Mouse (Mus musculus) mature B cell (primary cell): ENCODE results near the gene Ergic3.

Source experiments
- in situ Hi-C: fragments of 300-500 bp; cut with MboI; formaldehyde crosslinking; loops from 2 replicates; pipeline ENCODE4 v1.14.3; 2019

Gene Ergic3

DNA sequence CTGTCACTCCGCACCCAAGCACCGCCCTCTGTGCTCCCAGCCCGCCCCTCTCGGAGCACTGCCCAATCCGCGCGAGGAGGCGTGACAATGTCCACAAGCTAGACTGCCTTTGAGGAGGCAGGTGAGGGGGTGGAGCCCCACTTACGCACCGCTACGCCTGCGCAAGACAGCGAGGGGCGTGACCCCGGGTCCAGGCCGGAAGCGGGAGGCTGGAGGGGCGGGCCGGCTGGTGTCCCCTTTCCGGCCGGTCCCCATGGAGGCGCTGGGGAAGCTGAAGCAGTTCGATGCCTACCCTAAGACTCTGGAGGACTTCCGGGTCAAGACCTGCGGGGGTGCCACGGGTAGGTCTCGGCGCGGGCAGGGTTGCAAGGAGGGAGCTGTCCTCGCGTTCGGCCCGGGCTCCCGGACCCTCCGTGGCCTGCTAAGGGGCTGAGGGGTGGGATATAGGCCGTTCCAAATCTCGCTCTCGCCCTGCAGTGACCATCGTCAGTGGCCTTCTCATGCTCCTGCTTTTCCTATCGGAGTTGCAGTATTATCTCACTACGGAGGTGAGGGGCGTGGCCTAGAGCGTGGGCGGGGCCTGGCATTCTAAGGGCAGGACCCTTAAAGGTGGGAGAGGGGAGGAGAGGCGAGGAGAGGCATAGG, at the start of gene Ergic3, which contains the start of gene 6430550D23Rik:
Ergic3 (plus strand) TSS at position 158 of the 645 bp plus-strand sequence.
6430550D23Rik (minus strand) TSS at position 90 of the 645 bp plus-strand sequence.
- in situ Hi-C loops, result no loop called here

DNA sequence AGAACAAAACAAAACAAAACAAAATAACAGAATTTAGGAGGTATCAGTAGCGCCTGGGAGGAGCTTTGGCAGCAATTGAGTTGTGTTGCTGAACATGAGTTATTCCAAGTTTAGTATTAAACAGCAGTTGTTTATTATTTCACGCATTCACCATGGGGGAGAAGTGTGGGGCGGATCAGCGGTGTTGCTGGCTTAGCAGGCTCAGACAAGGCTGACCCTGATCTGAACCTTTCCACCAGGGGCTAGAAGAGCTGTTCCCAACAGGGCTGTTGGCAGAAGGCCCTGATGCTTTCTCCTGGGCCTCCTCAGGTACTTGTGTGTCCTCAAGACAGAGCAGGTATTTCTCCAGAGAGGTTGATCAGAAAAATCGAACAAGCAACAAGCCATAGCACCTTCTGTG, 47.9 kb upstream of the Ergic3 start:
- in situ Hi-C loops, result no loop called here

DNA sequence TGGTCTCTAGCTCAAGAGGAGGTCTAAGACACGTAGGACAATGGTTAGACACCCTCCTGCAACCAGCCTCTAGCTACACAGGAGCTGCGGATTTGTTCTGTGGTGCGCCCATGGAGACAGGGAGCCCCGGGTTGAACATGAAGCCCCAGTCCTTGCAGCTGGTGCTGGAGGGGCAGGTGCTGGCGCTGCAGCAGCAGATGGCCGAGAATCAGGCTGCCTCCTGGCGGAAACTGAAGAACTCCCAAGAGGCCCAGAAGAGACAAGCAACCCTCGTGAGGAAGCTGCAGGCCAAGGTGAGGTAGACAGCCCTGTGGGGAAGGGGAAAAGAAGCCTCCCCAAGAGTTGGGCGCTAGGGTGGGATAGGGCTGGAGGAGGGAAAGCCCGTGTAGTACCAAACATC, 46.0 kb upstream of the Ergic3 start:
- in situ Hi-C loops, result no loop called here

- in situ Hi-C loops, result no loop called here
Observed at GRCm38 (mm10) chr2:155962991-155963390, 44.9 kb upstream of the Ergic3 start.

DNA sequence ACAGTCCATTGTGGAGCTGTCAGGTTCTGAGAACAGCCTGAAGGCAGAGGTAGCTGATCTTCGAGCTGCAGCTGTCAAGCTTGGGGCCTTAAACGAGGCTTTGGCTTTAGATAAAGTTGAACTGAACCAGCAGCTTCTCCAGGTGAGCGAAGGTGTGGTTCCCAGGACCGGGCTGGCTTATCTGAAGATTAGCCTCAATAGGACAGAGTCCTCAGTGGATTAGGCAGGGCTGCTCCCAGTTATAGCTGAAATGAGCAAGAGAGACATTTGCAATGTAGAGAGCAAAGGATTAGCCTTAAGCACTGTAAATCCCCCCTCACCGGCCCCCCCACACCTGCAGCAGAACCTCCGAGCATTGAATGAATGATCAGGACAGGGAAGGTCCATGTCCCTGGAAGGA, 34.5 kb upstream of the Ergic3 start:
- in situ Hi-C loops, result no loop called here

- in situ Hi-C loops, result no loop called here
Observed at GRCm38 (mm10) chr2:155974087-155974731, 33.6 kb upstream of the Ergic3 start.

- in situ Hi-C loops, result no loop called here
Observed at GRCm38 (mm10) chr2:155979328-155979991, 28.4 kb upstream of the Ergic3 start.

DNA sequence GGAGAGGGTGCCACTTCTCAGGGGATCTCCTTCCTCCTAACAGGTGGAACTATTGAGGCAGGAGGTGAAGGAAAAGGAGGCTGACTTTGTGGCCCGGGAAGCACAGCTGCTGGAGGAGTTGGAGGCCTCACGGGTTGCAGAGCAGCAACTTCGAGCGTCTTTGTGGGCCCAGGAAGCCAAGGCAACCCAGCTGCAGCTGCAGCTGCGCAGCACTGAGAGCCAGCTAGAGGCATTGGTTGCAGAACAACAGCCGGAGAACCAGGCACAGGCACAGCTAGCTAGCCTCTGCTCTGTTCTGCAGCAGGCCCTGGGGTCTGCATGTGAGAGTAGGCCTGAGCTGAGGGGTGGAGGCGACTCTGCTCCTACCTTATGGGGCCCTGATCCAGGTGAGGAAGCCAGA, 22.1 kb upstream of the Ergic3 start:
- in situ Hi-C loops, result no loop called here

DNA sequence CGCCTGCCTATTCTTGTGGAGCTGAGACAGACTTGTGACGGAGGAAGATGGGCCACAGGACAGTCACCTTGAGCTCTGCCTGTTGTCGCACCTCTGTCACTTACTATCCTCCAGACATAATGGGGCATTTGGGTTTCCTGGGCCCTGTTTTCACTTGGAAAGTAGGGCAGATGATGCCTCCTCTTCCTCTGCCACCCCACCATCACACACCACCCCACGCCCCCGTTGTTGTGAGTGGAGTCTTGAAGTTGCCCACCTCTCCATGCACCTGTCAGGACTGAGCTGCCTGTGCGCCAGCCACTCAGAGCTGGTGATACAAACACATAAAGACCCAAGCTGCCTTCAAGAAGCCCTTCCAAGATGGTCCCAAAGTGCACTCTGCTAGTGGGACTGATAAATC, 20.7 kb upstream of the Ergic3 start:
- in situ Hi-C loops, result no loop called here

DNA sequence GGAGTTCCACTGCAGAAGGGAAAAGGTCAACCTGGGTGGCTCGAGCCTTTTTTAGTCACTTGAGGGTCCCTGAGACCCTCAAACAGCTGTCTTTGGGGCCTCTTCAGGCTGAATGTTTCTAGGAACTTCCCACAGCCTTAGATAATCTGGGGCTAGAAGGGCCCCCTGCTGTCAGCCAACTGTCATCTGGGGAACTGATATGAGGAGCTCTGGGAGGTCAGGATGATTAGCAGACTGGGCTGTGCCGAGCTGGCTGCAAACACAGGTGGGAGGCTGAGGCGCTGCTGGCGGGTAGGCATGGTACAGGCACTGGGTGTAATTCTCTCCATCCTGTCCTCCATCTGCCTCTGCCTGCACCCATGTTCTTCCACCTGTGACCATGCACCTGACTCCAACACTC, 18.8 kb upstream of the Ergic3 start:
- in situ Hi-C loops, result no loop called here

DNA sequence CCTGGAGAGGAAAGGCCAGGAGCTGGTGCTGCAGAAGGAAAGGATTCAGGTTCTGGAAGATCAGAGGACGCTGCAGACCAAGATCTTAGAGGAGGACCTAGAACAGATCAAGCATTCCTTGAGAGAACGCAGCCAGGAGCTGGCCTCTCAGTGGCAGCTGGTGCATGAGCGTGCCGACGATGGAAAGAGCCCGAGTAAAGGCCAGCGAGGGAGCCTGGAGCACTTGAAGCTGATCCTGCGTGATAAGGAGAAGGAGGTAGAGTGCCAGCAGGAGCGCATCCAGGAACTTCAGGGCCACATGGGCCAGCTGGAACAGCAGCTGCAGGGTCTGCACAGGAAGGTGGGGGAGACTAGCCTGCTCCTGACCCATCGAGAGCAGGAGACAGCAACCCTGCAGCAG, 16.7 kb upstream of the Ergic3 start:
- in situ Hi-C loops, result no loop called here

GRCm38 (mm10) chr2:155991863-155992321, 16.0 kb upstream of the Ergic3 start:
- in situ Hi-C loops, result no loop called here

DNA sequence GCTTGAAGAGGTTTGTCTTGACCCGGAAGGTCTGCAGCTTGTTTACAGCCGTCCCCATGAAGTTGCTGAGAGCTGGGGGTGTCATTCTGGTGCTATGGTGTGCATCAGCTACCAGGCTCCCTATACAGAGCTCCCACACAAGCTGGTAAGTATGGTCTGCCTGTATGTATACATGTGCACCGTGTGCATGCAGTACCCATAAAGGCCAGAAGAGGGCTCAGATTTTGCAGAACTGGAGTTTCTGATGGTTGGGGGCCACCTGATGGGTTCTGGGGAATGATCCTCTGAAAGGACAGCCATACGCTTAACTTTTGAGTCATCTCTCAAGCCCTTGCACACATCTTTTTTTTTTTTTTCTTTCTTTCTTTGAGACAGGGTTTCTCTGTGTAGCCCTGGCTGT, 2.5 kb upstream of the Ergic3 start:
- in situ Hi-C loops, result no loop called here

- in situ Hi-C loops, result no loop called here
Observed at GRCm38 (mm10) chr2:156018106-156018505, 10.3 kb downstream of the Ergic3 start.

DNA sequence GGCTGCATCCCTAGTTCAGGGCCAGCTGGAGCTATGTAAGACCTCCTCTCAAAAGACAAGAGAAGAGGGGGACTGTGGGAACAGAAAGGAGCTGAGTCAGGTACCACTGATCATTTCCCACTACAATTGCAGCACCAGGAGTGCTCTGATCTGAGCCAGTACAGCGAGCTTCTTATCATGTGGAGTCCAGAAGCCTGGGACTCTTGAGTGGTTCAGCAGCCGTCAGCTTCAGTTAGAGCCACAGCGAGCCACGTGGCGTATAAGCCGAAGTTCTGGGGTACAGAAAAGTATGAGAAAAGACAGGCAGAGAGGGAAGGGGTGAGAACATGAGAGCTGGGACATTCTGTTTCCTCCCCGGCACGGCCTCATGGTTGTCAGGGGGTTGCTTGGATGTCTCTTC, 13.4 kb downstream of the Ergic3 start:
- in situ Hi-C loops, result no loop called here

DNA sequence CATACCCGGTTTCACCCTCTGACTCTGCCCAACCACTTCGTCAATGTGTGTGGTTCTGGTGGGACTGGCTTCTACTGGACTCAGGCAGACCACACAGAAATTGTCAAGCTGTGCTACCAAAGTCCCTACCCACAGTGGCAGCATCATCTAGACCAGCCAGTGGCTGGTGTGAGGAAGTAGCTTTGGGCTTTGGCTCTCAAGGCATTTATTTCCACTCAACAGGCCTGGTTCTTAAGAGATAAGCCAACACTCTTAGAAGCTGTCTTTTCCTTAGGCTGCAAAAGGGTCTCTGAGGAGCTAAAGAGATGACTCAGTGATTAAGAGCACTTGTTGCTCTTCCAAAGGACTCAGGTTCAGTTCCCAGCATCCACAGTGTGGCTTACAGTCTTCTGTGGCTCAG, 13.9 kb downstream of the Ergic3 start:
- in situ Hi-C loops, result no loop called here

DNA sequence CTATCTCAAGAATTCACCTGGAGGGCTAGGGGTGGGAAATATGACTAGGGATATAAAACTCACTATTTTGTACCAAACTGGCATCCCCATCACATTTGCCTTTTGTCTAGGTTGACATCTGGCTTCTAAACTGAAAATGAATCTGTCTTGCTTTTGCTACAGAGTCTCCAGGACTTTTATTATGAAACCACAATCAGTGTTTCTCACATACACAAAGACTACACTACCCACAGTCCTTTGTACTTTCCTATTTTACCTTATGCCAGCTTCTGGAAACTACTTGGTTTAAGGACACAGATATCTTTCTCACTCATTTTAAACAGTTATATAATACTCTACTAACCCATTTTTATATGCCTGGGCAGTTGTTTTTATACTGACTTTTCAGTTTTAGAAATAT, 17.6 kb downstream of the Ergic3 start:
- in situ Hi-C loops, result no loop called here

DNA sequence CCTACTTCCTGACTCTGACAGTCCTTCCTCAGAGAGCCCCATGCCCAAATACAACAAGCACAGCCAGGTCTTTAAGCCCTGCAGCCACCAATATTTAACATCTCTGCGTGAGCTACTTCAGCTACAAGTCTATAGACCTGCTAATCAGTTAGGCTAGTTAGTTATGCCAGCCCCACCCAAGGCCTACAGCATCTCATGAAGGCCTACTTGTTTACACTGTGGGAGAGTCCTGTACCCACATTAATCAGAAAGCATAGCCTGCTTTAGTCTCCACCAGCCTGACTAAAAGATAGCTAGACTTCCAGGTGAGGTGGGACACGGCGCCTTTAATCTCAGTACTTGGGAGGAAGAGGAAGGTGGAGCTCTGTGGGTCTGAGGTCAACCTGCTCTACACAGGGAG, 31.5 kb downstream of the Ergic3 start:
- in situ Hi-C loops, result no loop called here

- in situ Hi-C loops, result no loop called here
Observed at GRCm38 (mm10) chr2:156042903-156043302, 35.1 kb downstream of the Ergic3 start.

DNA sequence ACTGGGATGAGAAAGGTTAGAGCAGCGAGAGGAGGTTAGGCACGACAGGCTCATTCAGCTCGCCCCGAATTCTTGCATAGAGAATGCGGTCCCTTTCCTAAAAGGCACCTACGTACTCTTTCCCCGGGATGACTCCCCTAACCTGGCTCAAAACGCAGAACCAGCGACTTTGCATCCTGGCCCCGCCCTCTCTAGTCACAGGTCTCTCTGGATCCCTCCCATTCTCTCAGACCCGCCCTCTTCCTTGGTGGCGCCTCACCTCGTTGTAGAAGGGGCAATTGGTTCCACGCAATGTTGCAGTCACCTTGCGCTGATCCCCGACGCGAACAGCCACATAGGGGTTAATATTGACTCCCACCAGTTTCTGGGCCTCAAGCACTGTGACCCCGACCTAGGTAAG, 40.1 kb downstream of the Ergic3 start:
- in situ Hi-C loops, result no loop called here

- in situ Hi-C loops, result no loop called here
Observed at GRCm38 (mm10) chr2:156052816-156053215, 45.0 kb downstream of the Ergic3 start, which contains the start of gene Fer1l4. TSS of gene Fer1l4 (minus strand) at chr2:156052947.

GRCm38 (mm10) chr2:156065099-156066041, 57.5 kb downstream of the Ergic3 start, which contains the start of gene Spag4:
TSS of gene Spag4 (plus strand) at chr2:156065175.
- in situ Hi-C loops, result no loop called here
